Mouse (Mus musculus) kidney, embryonic 14.5 days (tissue): ENCODE data around the gene Cbs. TPM values are rescaled to one million over a fixed set of nuclear protein-coding genes. Genes with fewer than 3 reads are reported as not detected.
"Not testable (repeated sequence)": the region's sequence is repeated elsewhere in the genome, so short reads cannot be mapped to it uniquely, and the experiment has no call there.

Source experiments
- ATAC-seq: fragments of 200-750 bp; cut with Nextera tagmentation; 2 replicates; pipeline ENCODE4 v1.8.0; 2017; ENCODE audit warnings: moderate number of reproducible peaks, mild to moderate bottlenecking, moderate TSS enrichment, moderate library complexity; ENCODE audit not compliant: low FRiP score, low TSS enrichment
- H3K27ac ChIP-seq: fragments of 300-500 bp; sonication (generic); 2 replicates; pipeline ENCODE4 v1.5.1; 2014; ENCODE audit warnings: low read depth, mild to moderate bottlenecking, low read length, moderate library complexity, mixed read lengths
- H3K27me3 ChIP-seq: fragments of 300-500 bp; sonication (generic); 2 replicates; pipeline ENCODE4 v1.6.1; 2014; ENCODE audit warnings: mild to moderate bottlenecking, low read length; ENCODE audit not compliant: control insufficient read depth, insufficient read depth
- H3K36me3 ChIP-seq: fragments of 300-500 bp; sonication (generic); 2 replicates; pipeline ENCODE4 v1.6.1; 2014; ENCODE audit warnings: low read length, mixed read lengths; ENCODE audit not compliant: control insufficient read depth, insufficient read depth
- H3K4me1 ChIP-seq: fragments of 300-500 bp; sonication (generic); 2 replicates; pipeline ENCODE4 v1.6.1; 2014; ENCODE audit warnings: low read length, mixed read lengths; ENCODE audit not compliant: control insufficient read depth, insufficient read depth
- H3K4me2 ChIP-seq: fragments of 300-500 bp; sonication (generic); replicated peaks from 2 replicates; pipeline ENCODE4 v1.6.1; 2014; ENCODE audit warnings: low read depth, mild to moderate bottlenecking, low read length
- H3K4me3 ChIP-seq: fragments of 300-500 bp; sonication (generic); 2 replicates; pipeline ENCODE4 v1.5.1; 2014; ENCODE audit warnings: mild to moderate bottlenecking, low read length
- H3K9ac ChIP-seq: fragments of 300-500 bp; sonication (generic); 2 replicates; pipeline ENCODE4 v1.6.1; 2014; ENCODE audit warnings: low read depth, mild to moderate bottlenecking, low read length, moderate library complexity
- H3K9me3 ChIP-seq: fragments of 300-500 bp; sonication (generic); 2 replicates; pipeline ENCODE4 v1.6.1; 2016; ENCODE audit warnings: low read length; ENCODE audit not compliant: control insufficient read depth
- WGBS: fragments of 180-500 bp; shearing (Covaris S2); extraction: QIAGEN DNeasy Blood & Tissue Kit; methylation state at CpG from one replicate; pipeline ENCODE4 v1.1.7; 2014; 5-methylcytosine and 5-hydroxymethylcytosine counted together
- polyA plus RNA-seq: library from polyadenylated mRNA; unstranded; fragments of >200 nt; fragmentation: Nextera tagmentation; extraction: Ambion mirVana; gene quantifications from 2 replicates; pipeline ENCODE4 v1.2.1, GENCODE M21; 2014

The Cbs gene
- polyA plus RNA-seq, 1 experiment from 2014 or later: 2.1 TPM

DNA sequence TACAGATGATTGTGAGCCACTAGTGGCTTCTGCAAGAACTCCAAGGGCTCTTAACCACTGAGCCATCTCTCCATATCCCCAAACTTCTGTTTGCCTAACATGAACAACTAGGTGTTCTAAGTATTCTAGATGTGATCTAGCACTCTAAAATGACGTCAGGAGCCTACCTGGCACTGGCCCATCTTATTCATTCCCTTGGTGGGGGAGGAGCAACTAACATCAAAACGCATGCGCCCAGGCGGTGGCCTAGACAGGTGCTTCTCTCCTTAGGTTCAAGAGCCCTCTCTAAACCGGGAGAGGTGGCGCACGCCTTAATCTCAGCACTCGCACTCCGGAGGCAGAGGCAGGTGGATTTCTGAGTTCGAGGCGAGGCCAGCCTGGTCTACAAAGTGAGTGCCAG lies 1.3 kb downstream of the Cbs start:
- ATAC-seq: no peak
- Histone ChIP-seq H3K4me1 (0 out of 2 replicates have a peak, but pooled peaks cover 4% of the 10 kb centered on the region), H3K9me3 (no peaks in the 10 kb centered on the region), H3K27ac (no peak overlapping the region), H3K9ac (no peak overlapping the region), H3K4me3 (peak overlapping the region; percentile 47), H3K36me3 (no peaks in the 10 kb centered on the region), H3K27me3 (peaks cover 11% of the 10 kb centered on the region), H3K4me2 (no peak overlapping the region)
- WGBS: 56% methylated on average over 11 of the region's 11 CpGs

DNA sequence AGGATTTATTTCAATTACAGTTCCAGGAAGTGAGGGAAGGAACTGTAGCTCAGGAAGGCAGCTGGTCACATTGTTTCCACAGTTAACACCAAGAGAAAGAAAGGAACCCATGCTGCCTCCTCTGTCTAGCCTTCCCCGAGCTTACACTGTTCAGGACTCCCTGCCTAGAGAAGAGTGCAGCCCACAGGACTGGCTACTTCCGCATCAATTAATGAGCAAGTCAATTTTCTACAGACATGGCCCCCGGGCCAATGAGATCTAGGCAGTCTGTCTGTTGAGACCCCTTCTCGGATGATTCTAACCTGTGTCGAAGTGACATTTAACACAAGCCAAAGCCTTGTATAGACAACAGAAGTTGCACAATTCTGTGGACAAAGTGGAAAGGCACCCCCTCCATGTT lies 2.1 kb downstream of the Cbs start:
- Histone ChIP-seq H3K4me1 (0 out of 2 replicates have a peak, but pooled peaks cover 4% of the 10 kb centered on the region), H3K27me3 (peaks cover 11% of the 10 kb centered on the region), H3K27ac (no peak overlapping the region), H3K36me3 (no peaks in the 10 kb centered on the region), H3K9me3 (no peaks in the 10 kb centered on the region), H3K4me3 (no peak overlapping the region), H3K9ac (no peak overlapping the region), H3K4me2 (no peak overlapping the region)
- 82% methylated on average over 5 of the region's 5 CpGs for WGBS
- ATAC-seq: no peak

DNA sequence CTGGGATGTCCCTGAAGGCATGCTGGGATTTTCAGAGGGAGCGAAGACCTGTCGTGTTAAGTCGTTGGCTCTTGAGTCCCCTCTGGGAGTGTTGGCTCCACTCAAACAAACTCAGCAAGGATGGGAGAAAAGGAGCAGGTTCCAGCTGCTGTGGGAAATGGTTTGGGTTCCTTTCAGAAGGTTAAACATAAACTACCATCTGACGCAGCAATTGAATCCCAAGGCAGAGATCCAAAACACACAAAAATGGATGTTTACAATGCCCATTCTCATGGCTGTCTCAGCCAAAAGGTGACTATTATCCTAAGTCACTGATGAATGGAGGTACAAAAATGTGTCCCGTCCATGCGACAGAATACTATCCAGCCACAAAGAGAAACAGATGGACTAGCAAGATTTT lies 4.0 kb downstream of the Cbs start:
- Histone ChIP-seq H3K9ac (no peak overlapping the region), H3K27ac (no peak overlapping the region), H3K4me3 (no peak overlapping the region), H3K36me3 (no peaks in the 10 kb centered on the region), H3K27me3 (peaks cover 11% of the 10 kb centered on the region), H3K9me3 (0 out of 2 replicates have a peak, but pooled peaks cover 2% of the 10 kb centered on the region), H3K4me2 (no peak overlapping the region), H3K4me1 (0 out of 2 replicates have a peak, but pooled peaks cover 4% of the 10 kb centered on the region)
- 83% methylated on average over 6 of the region's 6 CpGs for WGBS
- no peak for ATAC-seq

DNA sequence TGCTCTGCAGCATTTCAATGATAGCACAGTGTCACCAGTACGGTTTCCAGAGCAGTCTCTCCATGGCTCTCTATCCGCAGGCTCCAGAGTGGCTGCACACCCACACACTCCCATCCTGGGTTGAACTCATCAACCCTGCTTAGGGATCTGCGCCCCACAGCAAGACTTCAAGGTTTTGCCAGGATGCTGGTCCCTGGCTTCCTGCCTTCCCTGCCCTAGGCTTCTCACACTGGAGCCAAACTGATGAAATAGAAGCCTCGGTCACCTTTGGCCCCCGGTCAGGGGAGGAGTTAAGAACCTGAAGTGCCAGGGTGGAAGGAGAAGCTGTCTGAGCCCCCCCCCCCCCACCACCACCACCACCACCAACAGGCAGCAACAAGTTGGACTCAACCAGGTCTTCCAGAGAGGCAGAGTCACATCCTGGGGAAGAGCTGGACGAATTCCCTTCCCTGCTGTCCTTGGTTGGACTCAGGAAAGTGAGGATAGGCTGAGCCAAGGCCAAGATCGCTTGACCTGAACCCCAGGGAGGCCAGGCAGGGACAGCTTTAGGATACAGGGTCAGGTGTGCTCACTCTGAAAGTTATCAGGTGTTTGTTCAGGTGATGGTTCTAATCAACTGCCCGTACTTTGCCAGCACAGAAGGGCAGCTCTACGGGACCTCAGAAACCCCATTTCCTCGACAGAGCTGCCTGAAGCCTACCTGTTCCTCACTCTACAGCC lies 5.8 kb downstream of the Cbs start:
- Histone ChIP-seq H3K36me3 (no peaks in the 10 kb centered on the region), H3K4me3 (no peak overlapping the region), H3K4me2 (no peak overlapping the region), H3K9me3 (0 out of 2 replicates have a peak, but pooled peaks cover 2% of the 10 kb centered on the region), H3K27ac (no peak overlapping the region), H3K4me1 (no peaks in the 10 kb centered on the region), H3K9ac (no peak overlapping the region), H3K27me3 (peaks cover 8% of the 10 kb centered on the region)
- no peak for ATAC-seq
- WGBS: 79% methylated on average over 10 of the region's 10 CpGs

DNA sequence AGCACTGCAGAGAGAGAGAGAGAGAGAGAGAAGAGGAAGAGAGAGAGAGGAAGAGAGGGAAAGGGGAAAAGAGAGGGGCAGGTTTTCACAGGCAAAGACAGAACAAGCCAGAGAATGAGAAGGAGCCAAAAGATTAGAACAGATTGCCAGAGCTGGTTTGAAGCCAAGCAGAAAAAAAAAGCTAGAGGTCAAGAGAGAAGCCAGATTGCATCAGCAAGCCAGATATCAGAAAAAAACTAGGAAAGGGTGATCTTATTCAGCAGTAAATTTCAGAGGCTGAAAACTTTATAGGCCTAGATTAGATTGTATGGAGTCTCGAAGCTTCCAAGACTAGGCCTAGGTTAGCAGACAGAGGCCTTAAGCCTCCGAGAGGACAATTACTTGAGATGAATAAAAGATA lies 9.1 kb downstream of the Cbs start:
- Histone ChIP-seq H3K4me3 (no peak overlapping the region), H3K9me3 (0 out of 2 replicates have a peak, but pooled peaks cover 2% of the 10 kb centered on the region), H3K4me1 (no peaks in the 10 kb centered on the region), H3K9ac (no peak overlapping the region), H3K27me3 (no peaks in the 10 kb centered on the region), H3K27ac (no peak overlapping the region), H3K4me2 (no peak overlapping the region), H3K36me3 (no peaks in the 10 kb centered on the region)
- 94% methylated on average over 2 of the region's 2 CpGs for WGBS
- no peak for ATAC-seq

DNA sequence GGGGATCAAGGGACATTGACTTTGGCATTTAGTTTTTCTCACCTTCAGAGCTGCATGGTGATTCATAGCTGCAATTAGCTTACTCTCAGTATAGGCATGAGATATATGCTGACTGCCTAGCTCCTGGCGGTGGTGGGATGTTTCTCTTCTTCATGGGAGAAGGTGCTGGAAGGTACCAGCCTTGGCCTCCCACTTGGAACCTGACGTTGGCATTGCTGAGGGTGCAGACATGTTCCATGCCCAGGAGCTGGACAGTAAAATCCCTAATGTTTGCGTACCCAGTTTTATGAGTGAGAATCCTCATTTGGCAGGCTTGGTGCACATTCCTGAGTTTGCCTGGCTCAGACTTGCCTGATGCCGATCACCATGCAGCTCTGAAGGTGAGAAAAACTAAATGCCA lies 13.9 kb downstream of the Cbs start:
- Histone ChIP-seq H3K9me3 (no peaks in the 10 kb centered on the region), H3K27me3 (no peaks in the 10 kb centered on the region), H3K36me3 (no peaks in the 10 kb centered on the region), H3K9ac (no peak overlapping the region), H3K27ac (no peak overlapping the region), H3K4me3 (no peak overlapping the region), H3K4me2 (no peak overlapping the region), H3K4me1 (no peaks in the 10 kb centered on the region)
- no peak for ATAC-seq
- WGBS: 91% methylated on average over 4 of the region's 4 CpGs

DNA sequence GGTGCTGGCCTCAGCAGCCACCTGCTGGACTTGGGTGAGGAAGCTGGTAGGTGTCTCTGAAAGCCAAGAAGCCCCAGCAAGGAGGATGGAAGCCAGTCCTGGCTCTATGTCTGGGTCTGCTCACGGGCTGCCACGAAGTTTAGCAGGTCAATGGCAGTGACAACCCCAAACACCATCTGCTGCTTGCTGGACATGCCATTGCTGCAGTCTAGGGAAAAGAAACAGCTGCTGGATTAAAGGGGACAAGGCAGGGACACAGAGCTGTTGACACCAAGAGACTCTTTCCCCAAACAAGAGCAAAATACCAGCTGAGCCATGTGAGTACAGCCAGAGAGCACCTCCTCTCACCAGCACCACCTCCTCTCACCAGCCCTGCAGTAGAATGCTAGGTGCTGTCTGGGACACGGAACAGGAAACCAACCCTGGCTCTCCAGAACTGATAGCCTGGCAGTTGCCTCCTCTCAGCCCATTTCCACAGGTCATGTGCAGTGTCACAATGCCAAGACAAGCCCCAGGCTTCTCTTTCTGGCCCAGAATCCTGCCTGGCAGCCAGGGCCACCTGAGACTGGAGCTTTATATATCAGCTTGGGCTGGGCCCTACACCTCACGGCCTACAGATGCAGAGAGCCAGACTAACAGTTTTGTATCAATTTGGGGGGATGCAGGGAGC lies 23.8 kb downstream of the Cbs start:
- WGBS: 67% methylated on average over 4 of the region's 4 CpGs
- Histone ChIP-seq H3K27ac (no peak overlapping the region), H3K27me3 (no peaks in the 10 kb centered on the region), H3K4me3 (no peak overlapping the region), H3K36me3 (no peaks in the 10 kb centered on the region), H3K9ac (no peak overlapping the region), H3K4me1 (no peaks in the 10 kb centered on the region), H3K4me2 (no peak overlapping the region), H3K9me3 (no peaks in the 10 kb centered on the region)
- ATAC-seq: no peak

DNA sequence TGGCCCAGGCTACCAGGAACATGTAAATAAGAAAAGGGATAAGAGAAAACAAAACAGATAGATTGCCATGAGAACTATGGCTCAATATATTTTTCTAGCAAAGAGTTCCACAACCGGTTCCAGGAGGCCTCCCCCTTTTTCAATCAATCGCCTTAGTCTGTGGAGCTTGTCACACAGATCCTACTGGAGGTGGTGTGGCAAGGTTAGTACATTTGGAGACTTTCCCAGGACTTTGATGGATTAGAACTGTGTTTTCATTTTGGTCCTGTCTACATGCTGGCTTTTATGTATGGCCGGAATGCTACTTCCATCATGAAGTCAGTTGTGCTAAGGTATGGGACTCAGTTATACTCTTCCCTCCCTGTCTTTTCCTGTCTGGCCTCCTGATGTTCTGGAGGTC lies 27.1 kb downstream of the Cbs start:
- no peak for ATAC-seq
- WGBS: 87% methylated on average over 3 of the region's 3 CpGs
- no peak overlapping the region for H3K4me3 ChIP-seq

DNA sequence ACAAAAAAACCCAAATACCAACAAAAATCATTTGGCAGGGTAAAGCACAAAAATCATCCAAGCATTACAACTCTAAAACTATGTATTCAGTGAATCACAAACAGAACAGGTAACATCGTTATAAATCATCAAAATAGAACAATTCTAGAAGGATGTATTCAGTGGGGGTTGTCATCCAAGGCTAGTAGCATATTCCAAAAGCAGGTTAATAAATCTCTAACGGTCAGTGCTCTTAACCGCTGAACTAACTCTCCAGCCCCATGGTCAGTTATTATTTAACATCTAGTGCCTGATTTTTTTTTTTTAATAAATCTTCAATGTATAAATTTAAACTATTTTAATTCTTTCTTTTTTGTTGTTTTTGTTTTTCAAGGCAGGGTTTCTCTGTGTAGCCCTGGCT lies 27.9 kb downstream of the Cbs start:
- not testable (repeated sequence) for H3K4me1 ChIP-seq, H3K9me3 ChIP-seq, H3K4me3 ChIP-seq, H3K9ac ChIP-seq, ATAC-seq, H3K27ac ChIP-seq, H3K27me3 ChIP-seq, H3K4me2 ChIP-seq
- peaks cover 19% of the 10 kb centered on the region for H3K36me3 ChIP-seq
- WGBS: 94% methylated on average over 3 of the region's 3 CpGs

More for the DNA sequence above, 27.1 kb downstream of the Cbs start:
- Histone ChIP-seq H3K9ac (no peak overlapping the region), H3K36me3 (peaks cover 17% of the 10 kb centered on the region), H3K4me2 (no peak overlapping the region), H3K27me3 (no peaks in the 10 kb centered on the region), H3K27ac (no peak overlapping the region), H3K4me1 (no peaks in the 10 kb centered on the region), H3K9me3 (no peaks in the 10 kb centered on the region)
